Mouse (Mus musculus): ENCODE measurements around the gene Ercc5.

Ercc5 gene

DNA sequence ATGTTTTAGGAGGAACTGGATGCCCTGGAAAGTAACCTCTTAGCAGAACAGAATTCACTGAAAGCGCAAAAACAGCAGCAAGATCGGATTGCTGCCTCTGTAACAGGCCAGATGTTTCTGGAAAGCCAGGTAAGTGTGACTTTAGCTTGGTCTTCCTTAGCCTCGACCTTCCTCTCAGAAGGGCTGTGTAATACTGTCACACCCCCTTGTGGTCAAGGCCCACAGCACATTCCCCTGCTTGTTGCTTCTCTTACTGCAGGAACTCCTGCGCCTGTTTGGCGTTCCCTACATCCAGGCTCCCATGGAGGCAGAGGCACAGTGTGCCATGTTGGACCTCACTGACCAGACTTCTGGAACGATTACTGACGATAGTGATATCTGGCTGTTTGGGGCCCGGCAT, 26.4 kb downstream of the Ercc5 start:
- in situ Hi-C loops (cut with MboI, MseI): no loop called here

DNA sequence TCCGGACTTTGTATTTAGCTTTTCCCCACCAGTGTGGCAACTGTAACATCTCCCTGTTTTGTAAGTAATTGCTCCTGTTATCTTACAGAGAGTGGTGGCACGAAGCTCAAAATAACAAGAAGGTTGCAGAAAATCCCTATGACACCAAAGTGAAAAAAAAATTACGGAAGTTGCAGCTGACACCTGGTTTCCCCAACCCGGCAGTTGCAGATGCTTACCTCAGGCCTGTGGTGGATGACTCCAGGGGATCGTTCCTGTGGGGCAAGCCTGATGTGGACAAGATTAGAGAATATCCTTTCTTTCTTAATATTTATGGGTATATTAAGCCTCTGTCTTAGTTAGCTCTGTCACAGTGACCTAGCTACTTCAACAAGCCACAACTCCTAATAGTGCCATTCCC, 30.5 kb downstream of the Ercc5 start:
- in situ Hi-C loops (cut with MboI, MseI): no loop called here

DNA sequence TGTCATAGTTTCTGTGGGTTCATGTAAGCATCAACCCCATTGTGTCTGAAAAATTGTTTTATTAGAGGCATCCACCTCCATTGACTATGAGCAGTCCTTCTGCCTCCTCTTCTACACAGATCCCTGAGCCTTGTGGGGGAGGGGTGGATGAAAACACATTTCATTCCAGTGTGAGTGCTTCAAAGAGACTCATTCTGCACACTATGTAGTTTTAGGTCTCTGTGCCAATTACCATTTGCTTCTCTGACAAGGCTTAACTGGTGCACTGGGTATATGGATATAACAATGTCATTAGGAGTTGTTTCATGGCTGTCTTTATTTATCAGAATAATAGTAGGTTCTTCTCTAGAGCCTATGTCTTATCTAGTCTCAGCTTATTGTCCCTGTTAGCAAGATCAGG, 38.9 kb downstream of the Ercc5 start:
- in situ Hi-C loops (cut with MboI, MseI): no loop called here

DNA sequence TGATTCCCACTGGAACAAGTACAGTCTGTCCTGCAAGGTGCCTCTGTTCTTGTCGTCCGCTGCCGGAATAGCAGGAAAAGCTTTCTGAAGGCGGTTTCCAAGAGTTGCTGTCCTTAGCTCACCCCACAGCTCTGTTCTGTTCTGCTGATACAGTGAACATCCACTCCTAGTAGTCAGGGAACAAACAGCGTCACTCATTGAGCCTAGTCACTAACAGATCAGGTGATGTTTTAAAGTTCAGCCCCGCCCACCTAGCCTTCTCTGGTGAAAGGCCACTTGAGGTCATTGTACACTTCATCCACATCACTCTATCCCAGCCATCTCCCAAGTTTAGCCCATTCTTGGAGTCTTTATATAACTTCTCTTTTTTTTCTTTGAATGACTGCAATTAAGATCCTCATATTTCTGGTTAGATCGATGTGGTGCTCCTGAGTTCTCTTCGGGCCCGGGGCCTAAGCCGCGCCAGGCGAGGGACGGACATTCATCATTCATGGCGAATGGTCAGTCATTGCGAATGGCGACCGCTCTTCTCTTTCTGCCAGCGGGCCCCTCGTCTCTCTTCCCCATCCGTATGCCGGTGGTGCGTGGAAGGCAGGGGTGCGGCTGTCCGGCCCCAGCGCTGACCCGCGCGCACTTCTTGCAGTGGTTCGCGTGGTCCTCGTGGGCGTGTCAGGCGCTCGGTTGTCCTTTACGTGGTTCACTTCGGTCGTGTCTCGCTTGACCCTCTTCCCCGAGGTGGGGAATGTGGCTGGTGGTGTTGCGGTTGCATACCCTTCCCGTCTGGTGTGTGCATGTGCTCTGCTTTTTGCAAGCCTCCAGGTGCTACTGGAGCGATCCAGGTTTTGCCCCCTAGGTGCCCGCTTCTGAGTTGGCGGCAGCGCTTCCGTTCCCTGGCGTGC, 51.0 kb downstream of the Ercc5 start:
- in situ Hi-C loops (cut with MboI, MseI): no loop called here

DNA sequence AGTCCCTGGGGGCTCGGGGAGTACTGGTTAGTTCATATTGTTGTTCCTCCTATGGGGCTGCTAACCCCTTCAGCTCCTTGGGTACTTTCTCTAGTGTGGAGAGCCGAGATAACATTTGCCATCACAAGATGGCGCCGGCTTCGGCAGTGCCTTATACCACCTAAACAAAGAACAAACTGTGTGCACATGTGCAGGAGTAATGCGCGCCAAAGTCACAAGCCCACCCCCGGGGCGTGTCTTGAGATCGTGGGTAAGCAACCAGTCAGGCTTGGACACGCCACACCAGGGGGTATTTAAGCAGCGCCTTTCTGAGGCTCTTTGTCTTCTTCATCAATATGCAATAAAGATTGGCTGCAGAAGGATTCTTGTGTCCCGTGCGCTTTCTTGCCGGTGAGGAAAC, 55.3 kb downstream of the Ercc5 start:
- in situ Hi-C loops (cut with MboI, MseI): no loop called here

DNA sequence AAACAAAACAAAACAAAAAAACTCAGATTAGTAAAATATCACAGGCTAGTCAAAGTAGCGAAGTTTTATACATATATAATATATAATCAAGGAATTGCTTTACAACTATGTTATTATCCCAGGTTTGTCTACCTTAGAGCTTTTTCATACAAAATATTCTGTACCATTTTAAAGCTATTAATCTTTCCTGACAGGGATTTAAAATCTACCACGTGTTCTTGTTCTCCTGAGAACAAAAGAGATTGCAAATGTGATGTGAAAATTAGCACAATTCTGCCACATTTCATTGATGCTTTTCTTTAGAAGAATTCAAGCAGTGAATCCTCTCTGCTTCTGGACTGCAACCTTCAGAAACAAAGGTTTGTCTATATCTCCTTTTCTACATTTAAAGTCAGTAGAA, 66.9 kb downstream of the Ercc5 start:
- in situ Hi-C loops (cut with MboI, MseI): loop anchor here (10.0 kb wide), 1 partner anchor 1550 kb away; no protein-coding TSS in a partner anchor

DNA sequence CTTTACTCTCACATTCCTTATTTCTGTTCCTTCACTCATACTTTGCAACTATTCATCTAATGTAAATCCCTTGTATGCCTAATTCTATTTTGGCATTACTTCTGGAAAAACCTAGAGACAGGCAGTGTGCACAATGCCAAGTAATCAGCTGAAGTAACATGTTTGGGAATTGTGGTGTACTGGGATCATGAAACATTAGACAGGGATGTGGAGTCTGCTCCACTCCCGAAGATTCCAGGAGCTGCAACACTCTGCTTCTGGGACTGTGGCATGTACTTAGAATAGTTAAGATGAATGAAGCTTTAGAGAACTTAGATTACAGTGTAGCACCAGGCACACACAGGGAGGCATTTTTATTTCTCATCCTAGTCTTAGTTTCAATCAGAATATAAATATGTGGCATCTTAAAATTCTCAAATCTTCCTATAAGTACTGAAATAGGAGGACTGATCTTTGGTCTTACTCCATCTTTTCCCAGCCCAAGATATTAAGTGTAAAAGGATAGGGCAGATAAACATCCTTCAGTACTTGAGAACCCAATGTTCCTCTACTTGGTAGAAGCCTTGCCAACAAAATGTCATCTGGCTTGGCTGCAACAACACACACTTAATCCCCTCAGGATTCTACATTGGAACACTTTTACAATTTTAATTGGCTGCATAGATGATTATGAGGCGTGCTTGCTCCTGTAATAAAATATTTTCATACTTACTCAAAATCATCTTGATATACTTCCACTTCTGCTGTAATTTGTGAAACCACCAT, 69.0 kb downstream of the Ercc5 start:
- in situ Hi-C loops (cut with MboI, MseI): loop anchor here (10.0 kb wide), 1 partner anchor 1548 kb away; no protein-coding TSS in a partner anchor

DNA sequence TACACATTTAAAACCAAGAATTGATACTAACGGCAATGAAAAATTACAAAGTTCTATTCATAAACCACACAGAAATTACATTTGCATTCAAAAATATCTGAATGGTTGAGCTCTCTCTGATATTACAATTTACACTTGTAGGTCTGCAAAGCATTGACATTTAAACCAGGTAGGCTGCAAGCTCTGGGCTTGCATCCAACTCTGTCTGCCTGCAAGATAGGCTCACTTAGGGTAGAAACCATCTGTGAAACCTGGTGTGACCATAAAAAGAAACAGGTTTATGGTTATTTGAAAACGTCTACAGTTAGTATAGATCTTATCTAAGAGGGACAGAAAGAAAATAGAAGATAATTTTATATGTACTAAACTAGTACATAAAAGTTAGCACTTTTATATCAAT, 69.6 kb downstream of the Ercc5 start:
- in situ Hi-C loops (cut with MboI, MseI): loop anchor here (10.0 kb wide), 1 partner anchor 1548 kb away; no protein-coding TSS in a partner anchor

DNA sequence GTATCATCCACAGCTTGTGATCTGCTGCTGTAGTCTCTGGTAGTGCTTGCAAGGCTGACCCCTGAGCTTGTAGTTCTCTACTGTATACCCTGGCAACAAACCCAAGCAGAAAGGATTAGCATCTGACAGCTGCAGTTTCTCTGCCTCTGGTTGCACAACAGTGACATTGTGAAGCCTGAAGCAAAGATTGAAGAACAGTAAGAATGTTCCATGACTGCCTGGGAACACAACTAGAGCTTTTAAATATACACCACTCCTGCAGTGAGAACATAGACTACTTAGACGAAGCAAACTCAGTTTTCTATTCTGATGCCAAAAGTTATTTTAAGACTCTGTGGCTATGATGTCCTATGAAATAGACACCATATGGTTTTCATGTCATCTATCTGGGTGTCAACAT, 71.3 kb downstream of the Ercc5 start, which contains the start of gene Mettl21e:
Gene Mettl21e, minus strand, starts transcription at position 86 of the 400 bp plus-strand sequence.
- in situ Hi-C loops (cut with MboI, MseI): loop anchor here (10.0 kb wide), 1 partner anchor 1546 kb away; no protein-coding TSS in a partner anchor

DNA sequence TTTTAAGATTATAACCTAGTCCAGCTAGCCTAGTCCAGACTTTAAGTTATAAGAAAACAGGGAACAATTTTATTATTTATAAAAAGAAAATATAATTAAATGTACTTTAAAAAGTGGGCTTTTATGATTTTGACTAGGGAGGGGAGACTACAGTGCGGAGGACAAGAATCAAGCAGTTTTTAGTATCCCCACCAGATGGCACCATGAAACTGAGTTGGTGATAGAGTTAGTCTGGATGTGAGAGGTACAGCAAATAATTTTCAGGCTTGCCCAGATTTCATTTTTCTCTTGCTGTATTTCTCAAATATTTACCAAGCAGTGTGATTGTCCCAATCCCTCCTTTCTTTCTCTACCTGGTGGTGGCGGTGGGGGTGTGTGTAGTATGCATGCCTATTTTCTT, 81.5 kb downstream of the Ercc5 start:
- in situ Hi-C loops (cut with MboI, MseI): no loop called here
